16 mouse cellular contexts compared by ENCODE assay signal in genomic region chr7:127188305-127189276, GRCm38 (mm10). TPM values are rescaled to one million over a fixed set of nuclear protein-coding genes. Genes with fewer than 3 reads are reported as not detected.
DNase-seq lines count a peak whose midpoint lies in the region; ATAC-seq and TF ChIP-seq lines count a peak whose summit lies in the region.
"Had no signal": no experiment of that assay in that cellular context is flagged by ENCODE, and none has a peak within 500 bp of the region (broad histone marks: within the 10 kb centered on the region; RNA-seq: fewer than 3 reads in every experiment).

No protein-coding gene starts in this region.

- H3K4me1 ChIP-seq in heart, embryonic 16.5 days (ENCODE audit: control insufficient read depth, insufficient read depth, low read length) = no peaks in the 10 kb centered on the region
- peaks cover 2 to 7% of the 10 kb centered on the region in 2 experiments; a peak in 3 of 4 replicates for H3K4me1 ChIP-seq in ES-E14 (ENCODE audit: control insufficient read depth in 2 of 2, insufficient read depth in 2 of 2, low read length in 2 of 2, poor library complexity in 1 of 2)
- peaks cover 36% of the 10 kb centered on the region for H3K4me1 ChIP-seq in liver, embryonic 12.5 days
- H3K4me1 ChIP-seq: lung, embryonic 15.5 days had no signal

- H3K36me3 ChIP-seq in heart, embryonic 16.5 days (ENCODE audit: control insufficient read depth, insufficient read depth) = peaks cover 22% of the 10 kb centered on the region
- peaks cover 19% of the 10 kb centered on the region for H3K36me3 ChIP-seq in ES-E14 (ENCODE audit: control insufficient read depth, insufficient read depth, low read length, poor library complexity, severe bottlenecking)
- H3K36me3 ChIP-seq in liver, embryonic 12.5 days = peaks cover 27% of the 10 kb centered on the region

- 68% methylated on average over 17 of the region's 17 CpGs for WGBS in heart, embryonic 16.5 days
- WGBS in liver, embryonic 12.5 days (ENCODE audit: insufficient replicate concordance) = 67% methylated on average over 17 of the region's 17 CpGs

- H3K27me3 ChIP-seq in heart, embryonic 16.5 days (ENCODE audit: control insufficient read depth, insufficient read depth, low read length) = no peaks in the 10 kb centered on the region
- no peaks in the 10 kb centered on the region for H3K27me3 ChIP-seq in liver, embryonic 12.5 days (replicated peaks)
- H3K27me3 ChIP-seq: hindbrain, embryonic 12.5 days; lung, embryonic 15.5 days had no signal

- no peaks in the 10 kb centered on the region for H3K9me3 ChIP-seq in heart, embryonic 16.5 days (replicated peaks; ENCODE audit: control insufficient read depth, low read length)
- no peaks in the 10 kb centered on the region for H3K9me3 ChIP-seq in ES-E14 (ENCODE audit: control insufficient read depth, insufficient read depth, low read depth, low read length)
- H3K9me3 ChIP-seq in liver, embryonic 12.5 days (replicated peaks) = no peaks in the 10 kb centered on the region
- H3K9me3 ChIP-seq: hindbrain, embryonic 12.5 days; lung, embryonic 15.5 days had no signal

- in situ Hi-C loops in ES-E14 (cut with MboI; ENCODE audit: low sequenced_read_pairs in 2 of 2, unreplicated experiment in 2 of 2) = no loop called here

- H3K9ac ChIP-seq in heart, embryonic 16.5 days (ENCODE audit: low read length) = no peak overlapping the region; the same call in none of the 2 replicates
- peak overlapping the region; percentile 41; the same call in 1 of the 2 replicates for H3K9ac ChIP-seq in ES-E14 (ENCODE audit: insufficient read depth, low read depth, low read length, poor library complexity, severe bottlenecking)
- H3K9ac ChIP-seq in liver, embryonic 12.5 days = no peak overlapping the region
- H3K9ac ChIP-seq: hindbrain, embryonic 12.5 days; lung, embryonic 15.5 days had no signal

- H3K4me3 ChIP-seq in heart, embryonic 16.5 days (ENCODE audit: low read length) = no peak overlapping the region
- no peak overlapping the region for H3K4me3 ChIP-seq in ES-E14 (ENCODE audit: insufficient read depth in 1 of 2, low read depth in 1 of 2, low read length in 2 of 2, poor library complexity in 1 of 2, severe bottlenecking in 1 of 2)
- no peak overlapping the region for H3K4me3 ChIP-seq in liver, embryonic 12.5 days
- H3K4me3 ChIP-seq: erythroblast, embryonic 14.5 days; hindbrain, embryonic 12.5 days; lung, embryonic 15.5 days had no signal

- peak; percentile 34 for ATAC-seq in heart, embryonic 16.5 days (replicated peaks; ENCODE audit: extremely low read depth, insufficient read depth, low FRiP score)
- no peak for ATAC-seq in liver, embryonic 12.5 days
- ATAC-seq: midbrain, embryonic 16.5 days had no signal

- no peak for DNase-seq in heart, adult 8-10 months (ENCODE audit: low spot score)
- DNase-seq in ES-E14 (ENCODE audit: low read depth, low spot score) = no peak
- DNase-seq in thymus, postnatal 25 days = peak; percentile 66
- no peak for DNase-seq in cerebellum, postnatal 25 days
- DNase-seq in cerebellum, postnatal 10 days = no peak
- DNase-seq in layer of hippocampus, postnatal 36 days = no peak
- DNase-seq: adrenal gland, postnatal 25 days; kidney, adult 18-20 months; kidney, postnatal 4 days had no signal

- no peak overlapping the region for H3K4me2 ChIP-seq in heart, embryonic 16.5 days (ENCODE audit: low read depth, low read length)
- H3K4me2 ChIP-seq in liver, embryonic 12.5 days = no peak overlapping the region
- H3K4me2 ChIP-seq: hindbrain, embryonic 12.5 days; lung, embryonic 15.5 days had no signal

- H3K27ac ChIP-seq in heart, embryonic 16.5 days (ENCODE audit: low read length) = peak overlapping the region; percentile 57
- peak overlapping the region; percentile 1; the same call in 1 of the 2 replicates for H3K27ac ChIP-seq in ES-E14 (ENCODE audit: insufficient read depth, low read depth, low read length, poor library complexity, severe bottlenecking)
- H3K27ac ChIP-seq in liver, embryonic 12.5 days = 0 out of 2 replicates have a peak overlapping the region, but pooled peaks have one; percentile 3
- H3K27ac ChIP-seq: hindbrain, embryonic 12.5 days; lung, embryonic 15.5 days; stomach, postnatal 0 days had no signal

TF ChIP-seq in ES-E14, 5 proteins besides CTCF, POLR2A, EP300 and RAD21:
- TF ChIP-seq CHD2 (IDR thresholded peaks at IDR 0.05; ENCODE audit: low read depth, low read length) (no peak), ZC3H11A (IDR thresholded peaks at IDR 0.05; ENCODE audit: borderline replicate concordance, low read depth, low read length) (no peak), HCFC1 (IDR thresholded peaks at IDR 0.05; ENCODE audit: borderline replicate concordance, insufficient read depth, low read length) (no peak), ZNF384 (IDR thresholded peaks at IDR 0.05; ENCODE audit: low read depth, low read length) (no peak), MAFK (IDR thresholded peaks at IDR 0.05; ENCODE audit: insufficient read depth, low read depth, low read length) (no peak)

RNA-seq across cellular contexts. Expression of gene Cd2bp2, which starts 7.3 kb away (rescaled TPM):
- polyA plus RNA-seq in heart, embryonic 16.5 days (2015; fragmentation: Nextera tagmentation; extraction: Ambion mirVana) = 42.2 and 44.4 TPM in 2 replicates
- total RNA-seq in heart, adult 8-10 months (2022) = 10 to 100 TPM; 36.2 to 45.1 (median 40.6) TPM
- 113 and 133 TPM in 2 replicates for total RNA-seq in ES-E14 (2012; rRNA removed)
- 35.0 and 36.0 TPM in 2 replicates for polyA plus RNA-seq in liver, embryonic 12.5 days (2016; fragmentation: Nextera tagmentation; extraction: Ambion mirVana)
- 10 to 100 TPM; 93.9 to 95.1 TPM for total RNA-seq in layer of hippocampus, postnatal 36 days (2021)

RNA-seq across cellular contexts. Expression of gene Tbc1d10b, which starts 19.7 kb away (rescaled TPM):
- polyA plus RNA-seq in heart, embryonic 16.5 days (2015; fragmentation: Nextera tagmentation; extraction: Ambion mirVana) = 15.2 and 22.3 TPM in 2 replicates
- total RNA-seq in heart, adult 8-10 months (2022) = 10 to 100 TPM; 17.4 to 24.4 (median 23.0) TPM
- total RNA-seq in ES-E14 (2012; rRNA removed) = 63.3 and 67.0 TPM in 2 replicates
- 26.7 and 30.9 TPM in 2 replicates for polyA plus RNA-seq in liver, embryonic 12.5 days (2016; fragmentation: Nextera tagmentation; extraction: Ambion mirVana)
- 100 to 1,000 TPM; 107 to 108 TPM for total RNA-seq in layer of hippocampus, postnatal 36 days (2021)

RNA-seq across cellular contexts. Expression of gene Mylpf, which starts 20.1 kb away (rescaled TPM):
- polyA plus RNA-seq in heart, embryonic 16.5 days (2015; fragmentation: Nextera tagmentation; extraction: Ambion mirVana) = 16.2 and 31.6 TPM in 2 replicates
- total RNA-seq in heart, adult 8-10 months (2022) = 10 to 100 TPM in 1 of 4 experiments, 1 to 10 TPM in 3; 6.2 to 14.1 (median 8.2) TPM
- 322 and 498 TPM in 2 replicates for total RNA-seq in ES-E14 (2012; rRNA removed)
- 37.6 and 41.4 TPM in 2 replicates for polyA plus RNA-seq in liver, embryonic 12.5 days (2016; fragmentation: Nextera tagmentation; extraction: Ambion mirVana)
- 1 to 10 TPM in 1 of 2 experiments, not detected in 1; 1.1 TPM for total RNA-seq in layer of hippocampus, postnatal 36 days (2021)

RNA-seq across cellular contexts. Expression of gene Zfp553, which starts 44.3 kb away (rescaled TPM):
- polyA plus RNA-seq in heart, embryonic 16.5 days (2015; fragmentation: Nextera tagmentation; extraction: Ambion mirVana) = 21.0 and 21.9 TPM in 2 replicates
- total RNA-seq in heart, adult 8-10 months (2022) = 1 to 10 TPM; 5.2 to 6.4 (median 5.8) TPM
- 55.2 and 64.7 TPM in 2 replicates for total RNA-seq in ES-E14 (2012; rRNA removed)
- 13.7 and 14.2 TPM in 2 replicates for polyA plus RNA-seq in liver, embryonic 12.5 days (2016; fragmentation: Nextera tagmentation; extraction: Ambion mirVana)
- 10 to 100 TPM; 21.0 TPM for total RNA-seq in layer of hippocampus, postnatal 36 days (2021)

RNA-seq across cellular contexts. Expression of gene Sept1, which starts 44.3 kb away (rescaled TPM):
- polyA plus RNA-seq in heart, embryonic 16.5 days (2015; fragmentation: Nextera tagmentation; extraction: Ambion mirVana) = 35.1 and 57.5 TPM in 2 replicates
- total RNA-seq in heart, adult 8-10 months (2022) = 1 to 10 TPM; 2.1 to 3.9 (median 2.6) TPM
- 85.8 and 128 TPM in 2 replicates for total RNA-seq in ES-E14 (2012; rRNA removed)
- polyA plus RNA-seq in liver, embryonic 12.5 days (2016; fragmentation: Nextera tagmentation; extraction: Ambion mirVana) = 10.6 and 13.6 TPM in 2 replicates
- 1 to 10 TPM; 5.2 to 5.4 TPM for total RNA-seq in layer of hippocampus, postnatal 36 days (2021)

Comparison
In these comparisons a context has a peak if more than half of its experiments do, and no peak if none do; other contexts are left out.
1. H3K27ac ChIP-seq: peak in every context shown above with its lines; median percentile 57 in heart, embryonic 16.5 days; 3 in liver, embryonic 12.5 days; 1 in ES-E14.
2. RNA of gene Mylpf, which starts 20.1 kb away (total RNA-seq): 322 to 498 TPM in ES-E14; 6.2 to 14.1 TPM in heart, adult 8-10 months and 1.1 TPM in layer of hippocampus, postnatal 36 days; every median in the first group is over 10 times any median in the second.